Mouse (Mus musculus) heart, postnatal 0 days (tissue): ENCODE measurements around the gene Setd3.

Experiments
- CTCF ChIP-seq: IDR thresholded peaks from 2 replicates; pipeline ENCODE4 v1.5.1; 2016; ENCODE audit warnings: antibody characterized with exemption, control low read depth, low read depth
- EP300 ChIP-seq: IDR thresholded peaks from 2 replicates; pipeline ENCODE4 v1.6.1; 2016; ENCODE audit warnings: antibody characterized with exemption, low read depth

GRCm38 (mm10) chr12:108181716-108182115, 2.6 kb upstream of the Setd3 start:
- TF ChIP-seq CTCF (no peak), EP300 (no peak)
